Mouse (Mus musculus): ENCODE measurements at regions not wholly inside any gene's neighbourhood (a gene's known extent, or its start where the extent isn't known, plus 50 kb on each side); places are given as distances from the start of the nearest gene placed in this dataset.

- ATAC-seq (ENCODE audit: low FRiP score), result no peak
- no peaks in the 10 kb centered on the region for H3K9me3 ChIP-seq (replicated peaks)
- WGBS, result 97% methylated on average over 1 of the region's 1 CpGs
- H3K27me3 ChIP-seq (replicated peaks), result no peaks in the 10 kb centered on the region
- H3K4me3 ChIP-seq (replicated peaks), result no peak overlapping the region
- no peaks in the 10 kb centered on the region for H3K36me3 ChIP-seq
- no peak overlapping the region for H3K9ac ChIP-seq (replicated peaks)
- H3K4me1 ChIP-seq, result no peaks in the 10 kb centered on the region
- H3K27ac ChIP-seq (replicated peaks), result no peak overlapping the region
- H3K4me2 ChIP-seq, result no peak overlapping the region
Observed at GRCm38 (mm10) chr12:12486656-12487356, 224.9 kb downstream of the Fam49a start.

- no peak overlapping the region for H3K4me2 ChIP-seq
- no peaks in the 10 kb centered on the region for H3K4me1 ChIP-seq
- no peak overlapping the region for H3K4me3 ChIP-seq (replicated peaks)
- 83% methylated on average over 9 of the region's 9 CpGs for WGBS
- ATAC-seq (ENCODE audit: low FRiP score), result no peak
- no peak overlapping the region for H3K9ac ChIP-seq (replicated peaks)
- H3K36me3 ChIP-seq, result no peaks in the 10 kb centered on the region
- no peaks in the 10 kb centered on the region for H3K9me3 ChIP-seq (replicated peaks)
- H3K27me3 ChIP-seq (replicated peaks), result no peaks in the 10 kb centered on the region
- no peak overlapping the region for H3K27ac ChIP-seq (replicated peaks)
Observed at GRCm38 (mm10) chr12:12484921-12485680, 223.2 kb downstream of the Fam49a start.

- Histone ChIP-seq H3K27me3 (replicated peaks) (no peaks in the 10 kb centered on the region), H3K36me3 (no peaks in the 10 kb centered on the region), H3K9me3 (replicated peaks) (no peaks in the 10 kb centered on the region), H3K9ac (replicated peaks) (no peak overlapping the region), H3K4me3 (replicated peaks) (no peak overlapping the region), H3K27ac (replicated peaks) (no peak overlapping the region), H3K4me2 (no peak overlapping the region), H3K4me1 (no peaks in the 10 kb centered on the region)
- WGBS, result 90% methylated on average over 2 of the region's 2 CpGs
- ATAC-seq (ENCODE audit: low FRiP score), result no peak
Observed at GRCm38 (mm10) chr12:12480451-12480850, 218.5 kb downstream of the Fam49a start.

- no peak for ATAC-seq (ENCODE audit: low FRiP score)
- H3K36me3 ChIP-seq, result no peaks in the 10 kb centered on the region
- no peak overlapping the region for H3K4me3 ChIP-seq (replicated peaks)
- no peaks in the 10 kb centered on the region for H3K4me1 ChIP-seq
- H3K9me3 ChIP-seq (replicated peaks), result no peaks in the 10 kb centered on the region
- 80% methylated on average over 2 of the region's 2 CpGs for WGBS
- no peaks in the 10 kb centered on the region for H3K27me3 ChIP-seq (replicated peaks)
- H3K4me2 ChIP-seq, result no peak overlapping the region
- no peak overlapping the region for H3K9ac ChIP-seq (replicated peaks)
- H3K27ac ChIP-seq (replicated peaks), result no peak overlapping the region
Observed at GRCm38 (mm10) chr12:12452086-12452485, 190.1 kb downstream of the Fam49a start.

GRCm38 (mm10) chr12:12446768-12447167 is 184.8 kb downstream of the Fam49a start:
- no peaks in the 10 kb centered on the region for H3K27me3 ChIP-seq (replicated peaks)
- ATAC-seq (ENCODE audit: low FRiP score), result no peak
- no peaks in the 10 kb centered on the region for H3K9me3 ChIP-seq (replicated peaks)
- no peaks in the 10 kb centered on the region for H3K36me3 ChIP-seq
- no peaks in the 10 kb centered on the region for H3K4me1 ChIP-seq
- 28% methylated on average over 2 of the region's 2 CpGs for WGBS
- H3K4me2 ChIP-seq, result no peak overlapping the region
- no peak overlapping the region for H3K9ac ChIP-seq (replicated peaks)
- H3K27ac ChIP-seq (replicated peaks), result no peak overlapping the region
- no peak overlapping the region for H3K4me3 ChIP-seq (replicated peaks)

- H3K4me3 ChIP-seq (replicated peaks), result no peak overlapping the region
- no peaks in the 10 kb centered on the region for H3K27me3 ChIP-seq (replicated peaks)
- no peaks in the 10 kb centered on the region for H3K9me3 ChIP-seq (replicated peaks)
- H3K27ac ChIP-seq (replicated peaks), result no peak overlapping the region
- H3K36me3 ChIP-seq, result no peaks in the 10 kb centered on the region
- no peaks in the 10 kb centered on the region for H3K4me1 ChIP-seq
- H3K9ac ChIP-seq (replicated peaks), result no peak overlapping the region
- WGBS, result 85% methylated on average over 3 of the region's 3 CpGs
- ATAC-seq (ENCODE audit: low FRiP score), result no peak
- H3K4me2 ChIP-seq, result no peak overlapping the region
Observed at GRCm38 (mm10) chr12:12446281-12446680, 184.3 kb downstream of the Fam49a start.

GRCm38 (mm10) chr12:12442872-12443271 is 180.9 kb downstream of the Fam49a start:
- H3K27ac ChIP-seq (replicated peaks), result no peak overlapping the region
- no peaks in the 10 kb centered on the region for H3K9me3 ChIP-seq (replicated peaks)
- peaks cover 3% of the 10 kb centered on the region; the same call in 1 of the 2 replicates for H3K4me1 ChIP-seq
- no peak for ATAC-seq (ENCODE audit: low FRiP score)
- no peaks in the 10 kb centered on the region for H3K27me3 ChIP-seq (replicated peaks)
- H3K9ac ChIP-seq (replicated peaks), result no peak overlapping the region
- no peaks in the 10 kb centered on the region for H3K36me3 ChIP-seq
- 90% methylated on average over 4 of the region's 4 CpGs for WGBS
- no peak overlapping the region for H3K4me3 ChIP-seq (replicated peaks)
- H3K4me2 ChIP-seq, result no peak overlapping the region

GRCm38 (mm10) chr12:12436379-12436778 is 174.4 kb downstream of the Fam49a start:
- Histone ChIP-seq H3K9ac (replicated peaks) (no peak overlapping the region), H3K27ac (replicated peaks) (no peak overlapping the region), H3K4me1 (peaks cover 3% of the 10 kb centered on the region; the same call in 1 of the 2 replicates), H3K36me3 (no peaks in the 10 kb centered on the region), H3K4me2 (no peak overlapping the region), H3K9me3 (replicated peaks) (no peaks in the 10 kb centered on the region), H3K27me3 (replicated peaks) (no peaks in the 10 kb centered on the region), H3K4me3 (replicated peaks) (no peak overlapping the region)
- WGBS, result 94% methylated on average over 1 of the region's 1 CpGs
- ATAC-seq (ENCODE audit: low FRiP score), result no peak

- H3K27me3 ChIP-seq (replicated peaks), result no peaks in the 10 kb centered on the region
- 43% methylated on average over 1 of the region's 1 CpGs for WGBS
- no peaks in the 10 kb centered on the region for H3K36me3 ChIP-seq
- H3K4me2 ChIP-seq, result no peak overlapping the region
- H3K9ac ChIP-seq (replicated peaks), result no peak overlapping the region
- no peak for ATAC-seq (ENCODE audit: low FRiP score)
- no peaks in the 10 kb centered on the region for H3K4me1 ChIP-seq
- H3K4me3 ChIP-seq (replicated peaks), result no peak overlapping the region
- no peaks in the 10 kb centered on the region for H3K9me3 ChIP-seq (replicated peaks)
- H3K27ac ChIP-seq (replicated peaks), result no peak overlapping the region
Observed at GRCm38 (mm10) chr12:12432597-12432996, 170.7 kb downstream of the Fam49a start.
